Mouse (Mus musculus) lung, postnatal 36 days (tissue): ENCODE data around the gene Peak1.
"Not testable (repeated sequence)": the region's sequence is repeated elsewhere in the genome, so short reads cannot be mapped to it uniquely, and the experiment has no call there.

Experiments used
- DNase-seq: peaks from one replicate; pipeline ENCODE4 v3.0.0; 2022; ENCODE audit warnings: mixed read lengths

Peak1 gene

GRCm38 (mm10) chr9:56417948-56418737 lies at the start of gene Peak1, which contains the start of gene Hmg20a:
TSS of gene Peak1 (minus strand) at chr9:56418067.
TSS of gene Hmg20a (plus strand) at chr9:56418609.
- DNase-seq, result peak; percentile 100

GRCm38 (mm10) chr9:56466251-56466650 lies 48.4 kb upstream of the Peak1 start:
- DNase-seq, result no peak

DNA sequence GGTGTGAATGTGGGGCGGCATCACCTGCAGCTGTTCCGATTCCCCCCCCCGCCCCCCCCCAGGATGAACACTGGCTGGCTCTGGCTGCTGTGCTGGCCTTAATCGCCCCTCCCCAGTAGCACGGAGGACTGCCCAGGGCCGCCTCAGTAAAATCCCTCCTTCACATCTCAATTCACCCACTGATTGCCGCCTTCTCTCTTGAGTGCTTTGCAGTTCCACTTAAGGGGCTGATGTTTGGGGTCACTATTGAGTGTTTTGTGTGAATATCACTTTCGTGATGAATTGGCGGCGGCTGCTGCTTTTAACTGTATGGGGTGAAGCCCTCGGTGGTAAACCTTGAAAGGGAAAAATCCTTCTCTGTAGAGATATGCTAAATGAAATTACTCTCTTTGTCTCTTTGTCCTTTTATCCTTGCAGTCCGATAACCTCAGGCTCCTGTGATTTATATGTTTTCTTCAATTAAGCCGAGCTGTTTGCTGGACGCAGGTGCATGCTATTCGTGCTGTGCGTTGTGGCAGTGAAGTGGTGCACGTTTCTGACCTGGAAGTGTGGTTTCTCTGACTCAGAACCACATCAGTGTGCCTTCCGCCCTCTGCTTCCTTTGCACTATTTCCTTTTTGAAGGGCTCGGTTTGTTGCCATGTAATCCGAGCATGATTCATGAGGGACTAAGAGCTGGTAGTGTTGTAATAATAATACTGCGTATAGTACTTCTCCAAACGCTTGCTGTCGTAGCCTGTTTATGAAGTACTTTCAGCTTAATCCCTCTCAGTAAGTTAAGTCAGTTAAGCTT lies 47.2 kb upstream of the Peak1 start:
- DNase-seq, result peak; percentile 85

DNA sequence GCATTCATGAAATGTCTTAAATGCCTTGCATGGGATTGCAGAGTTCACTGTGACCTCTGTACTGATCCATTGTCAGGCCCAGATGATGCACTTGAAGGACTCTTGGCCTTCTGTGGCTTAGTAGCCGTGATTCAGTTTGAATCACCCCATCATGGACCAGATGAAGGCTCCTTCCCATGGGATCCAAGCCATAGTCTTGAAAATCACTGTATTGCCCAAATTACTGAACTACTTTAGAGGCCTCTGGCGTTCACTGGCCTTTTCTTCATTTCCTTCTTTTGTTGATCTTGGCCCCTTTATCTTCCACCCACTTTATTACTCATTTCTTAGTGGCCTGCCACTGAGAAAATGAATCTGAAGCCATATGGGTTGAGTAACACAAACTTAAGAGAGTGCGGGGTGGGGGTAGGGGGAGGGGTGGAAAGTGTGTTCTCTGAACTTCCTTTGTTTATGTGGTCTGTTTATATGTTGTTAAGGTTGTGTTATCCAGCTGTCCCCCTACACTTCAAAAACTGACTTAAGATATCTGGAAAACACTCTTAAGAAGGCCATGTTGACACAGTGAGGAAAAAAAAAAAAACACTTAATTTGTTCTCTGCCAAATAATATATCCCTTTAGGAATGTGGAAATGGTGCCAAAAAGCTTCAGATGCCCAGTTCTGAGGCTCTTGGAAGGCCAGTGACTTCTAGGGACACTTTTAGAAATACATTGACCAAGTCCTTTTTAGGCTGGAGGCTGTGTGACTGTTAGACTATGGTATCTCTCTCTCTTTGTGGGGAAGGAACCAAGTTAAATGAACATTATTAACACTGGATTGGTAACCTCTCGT lies 46.0 kb upstream of the Peak1 start:
- DNase-seq, result peak; percentile 63

GRCm38 (mm10) chr9:56463046-56463445 lies 45.2 kb upstream of the Peak1 start:
- no peak for DNase-seq

DNA sequence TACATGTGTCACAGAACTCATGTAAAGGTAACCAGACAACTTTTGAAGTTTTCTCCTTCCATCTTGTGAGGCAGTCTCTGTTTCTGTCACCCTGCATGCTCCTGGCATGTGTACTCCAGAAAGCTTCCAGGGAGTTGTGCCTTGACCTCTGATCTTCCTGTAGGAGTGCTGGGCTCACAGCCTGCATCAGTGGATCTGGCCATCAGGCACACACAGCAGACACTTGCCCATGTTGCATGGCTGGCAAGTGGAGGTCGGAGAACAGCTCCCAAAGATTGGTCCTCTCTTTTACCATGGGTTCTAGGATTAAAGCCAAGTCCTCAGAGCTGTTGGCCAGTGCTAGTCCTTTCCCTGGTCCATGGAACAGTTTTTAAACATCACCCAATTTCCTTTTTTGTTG lies 44.7 kb upstream of the Peak1 start:
- DNase-seq, result peak; percentile 34

- no peak for DNase-seq
Measured at GRCm38 (mm10) chr9:56460987-56461386, 43.1 kb upstream of the Peak1 start.

DNA sequence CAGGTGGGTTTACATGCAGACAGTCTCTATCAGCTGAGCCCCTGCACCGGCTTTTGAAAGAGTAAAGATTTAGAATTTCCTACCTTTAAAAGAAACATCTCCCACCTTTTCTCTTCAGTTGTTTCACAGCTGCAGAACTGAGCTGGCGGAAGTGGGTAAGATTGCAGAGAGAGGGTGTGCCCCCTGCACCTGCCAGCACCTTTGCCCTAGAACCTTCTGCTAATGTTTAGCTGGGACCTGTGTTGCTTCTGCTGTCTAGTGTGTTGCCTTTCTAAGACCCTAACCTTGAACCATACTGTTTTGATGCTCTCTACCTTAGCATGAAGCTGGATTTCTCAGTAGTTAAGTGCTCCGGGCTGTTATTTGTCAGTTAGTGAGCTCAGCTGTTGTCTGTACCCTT lies 38.6 kb upstream of the Peak1 start:
- no peak for DNase-seq

GRCm38 (mm10) chr9:56453038-56453815 lies 35.4 kb upstream of the Peak1 start:
- DNase-seq, result no peak

GRCm38 (mm10) chr9:56451570-56451969 lies 33.7 kb upstream of the Peak1 start:
- DNase-seq, result no peak

DNA sequence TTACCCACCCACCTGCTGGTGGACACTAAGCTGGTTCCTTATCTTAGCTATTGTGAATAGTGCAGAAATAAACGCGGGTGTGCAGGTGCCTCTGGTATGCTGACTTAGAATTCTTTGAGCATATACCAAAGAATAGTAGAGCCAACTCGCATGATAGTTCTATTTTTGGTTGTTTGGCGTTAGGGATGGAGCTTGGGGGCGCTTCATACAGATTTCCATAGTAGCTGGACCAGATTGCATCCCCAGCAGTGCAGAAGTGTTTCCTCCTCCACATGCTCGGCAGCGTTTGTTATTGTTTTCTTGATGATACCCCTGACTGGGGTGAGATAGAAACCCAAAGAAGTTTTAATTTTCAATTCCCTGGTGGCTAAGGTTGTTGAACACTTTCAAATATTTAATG lies 21.8 kb upstream of the Peak1 start:
- no peak for DNase-seq

- DNase-seq, result not testable (repeated sequence)
Measured at GRCm38 (mm10) chr9:56437300-56437892, 19.5 kb upstream of the Peak1 start.

DNA sequence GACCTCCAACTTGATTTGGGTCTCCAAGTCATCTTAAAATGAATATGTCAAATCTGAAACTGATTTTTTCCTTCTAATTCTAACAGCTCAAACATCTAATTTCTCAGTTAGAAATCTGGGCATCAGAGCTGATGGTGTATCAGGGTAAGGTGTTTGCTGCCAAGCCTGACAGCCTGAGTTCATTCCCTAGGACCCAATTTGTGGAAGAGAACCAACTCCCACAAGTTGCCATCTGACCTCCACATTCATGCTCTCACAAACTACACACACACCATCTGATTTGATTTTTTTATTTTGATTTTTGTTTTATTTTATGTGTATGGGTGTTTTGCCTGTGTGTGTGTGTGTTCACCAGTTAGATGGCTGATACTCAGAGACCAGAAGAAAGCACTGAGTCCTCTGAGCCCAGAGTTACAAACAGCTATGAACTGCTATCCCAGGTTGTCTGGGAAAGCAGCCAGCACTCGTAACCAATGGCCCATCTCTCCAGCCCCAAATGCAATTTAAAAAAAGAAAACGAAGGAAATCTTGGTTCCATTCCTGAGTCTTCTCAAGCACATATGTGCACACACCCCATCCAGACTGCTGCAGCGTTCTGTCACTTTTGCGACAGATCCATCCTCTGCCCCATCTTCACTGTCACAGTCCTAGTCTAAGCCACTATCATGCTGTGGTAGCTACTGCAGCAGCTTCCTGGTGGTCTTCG lies 18.1 kb upstream of the Peak1 start:
- no peak for DNase-seq

GRCm38 (mm10) chr9:56424861-56425260 lies 7.0 kb upstream of the Peak1 start:
- no peak for DNase-seq

GRCm38 (mm10) chr9:56421991-56422390 lies 4.1 kb upstream of the Peak1 start:
- no peak for DNase-seq

DNA sequence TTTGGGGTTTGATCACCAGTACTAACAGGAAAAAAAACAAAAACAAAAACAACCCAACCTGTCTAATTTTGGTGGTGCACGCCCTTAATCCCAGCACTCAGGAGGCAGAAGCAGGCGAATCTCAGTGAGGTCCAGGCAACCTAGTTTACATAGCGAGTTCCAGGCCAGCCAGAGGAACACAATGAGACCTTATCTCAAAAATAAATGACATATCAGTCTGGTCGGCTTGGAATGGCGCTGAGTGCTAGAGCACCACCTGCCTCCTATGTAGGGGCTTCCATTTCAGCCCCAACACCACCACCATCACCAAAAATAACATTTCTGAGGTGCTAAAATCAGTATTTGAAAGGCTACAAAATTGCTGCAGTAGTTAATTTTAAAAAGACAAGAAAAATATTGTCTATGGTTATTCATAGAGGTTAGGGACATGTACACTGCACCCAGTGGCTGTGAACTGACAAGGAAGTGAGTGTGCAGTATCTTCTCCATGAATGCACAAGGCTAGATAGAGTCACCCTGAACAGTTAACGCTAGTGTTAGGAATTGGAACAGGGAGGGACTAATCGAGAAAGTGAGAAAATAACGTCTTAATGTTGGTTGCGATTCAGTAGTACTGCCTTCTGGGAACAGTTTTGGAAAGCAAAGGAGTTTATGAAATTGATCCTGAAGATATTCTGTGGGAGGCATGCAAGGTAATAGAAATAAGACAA lies 3.2 kb upstream of the Peak1 start:
- no peak for DNase-seq

- DNase-seq, result no peak
Measured at GRCm38 (mm10) chr9:56420236-56420635, 2.4 kb upstream of the Peak1 start.

DNA sequence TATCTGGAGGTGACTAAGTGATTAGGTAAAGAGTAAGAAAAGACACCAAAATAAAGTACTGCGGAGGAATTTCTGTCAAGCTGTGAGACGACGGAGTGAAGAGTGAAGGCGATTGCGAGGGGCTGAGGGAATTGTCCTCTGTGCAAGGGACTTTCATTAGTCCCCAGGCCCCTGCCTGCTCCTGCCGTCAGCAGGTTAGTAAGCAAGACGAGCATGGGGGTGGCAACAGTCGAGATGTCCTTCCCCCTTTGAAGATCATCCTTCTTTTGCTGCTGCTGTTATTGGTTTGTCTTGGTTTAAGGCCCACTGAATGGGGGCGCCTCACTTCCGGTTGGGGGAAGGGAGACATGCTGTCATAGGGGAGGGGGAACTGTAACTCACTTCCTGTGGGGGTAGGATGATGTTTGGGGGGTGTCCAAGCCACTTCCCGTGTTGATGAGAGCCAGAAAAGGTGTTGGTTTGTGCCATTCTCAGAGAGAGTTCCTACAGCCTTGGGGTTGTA lies 922 bp upstream of the Peak1 start:
- peak; percentile 82 for DNase-seq

DNA sequence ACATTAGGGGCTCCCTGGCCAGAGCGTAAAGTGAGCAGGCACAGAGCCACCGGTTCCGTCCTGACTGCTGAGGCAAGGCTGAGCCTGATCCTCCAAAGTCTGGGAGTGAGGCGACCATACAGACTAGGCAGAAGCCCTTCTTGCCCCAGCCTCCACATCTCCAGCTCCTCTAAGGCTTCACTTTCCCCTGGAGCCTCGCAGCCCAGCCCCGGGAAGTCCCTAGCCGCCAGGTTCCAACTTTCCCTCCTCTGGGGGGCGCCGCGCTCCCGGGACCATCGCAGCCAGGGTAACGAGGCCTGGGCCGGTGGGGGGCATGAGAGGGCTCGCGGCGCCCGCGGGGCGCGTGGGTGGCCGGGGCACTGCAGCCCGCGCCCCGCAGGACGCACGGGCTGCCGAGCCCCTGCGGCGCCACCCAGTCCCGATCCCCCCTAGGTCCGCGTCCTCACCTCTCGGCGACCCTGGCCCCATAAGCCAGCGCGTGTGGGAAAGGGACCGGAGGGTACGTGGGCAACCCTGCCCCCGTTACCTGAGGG lies 386 bp downstream of the Peak1 start:
- peak; percentile 91 for DNase-seq
